Mouse (Mus musculus): ENCODE data around the gene Mfsd1.

Mfsd1 gene

GRCm38 (mm10) chr3:67582273-67583124, at the start of gene Mfsd1:
Gene Mfsd1 (plus strand): TSS chr3:67582741.
- DNase-seq, result peak; percentile 52

GRCm38 (mm10) chr3:67543630-67544029, 38.9 kb upstream of the Mfsd1 start:
- DNase-seq, result no peak

GRCm38 (mm10) chr3:67551193-67551592, 31.3 kb upstream of the Mfsd1 start:
- DNase-seq, result peak; percentile 52

- DNase-seq, result peak; percentile 22
These were observed 29.3 kb upstream of the Mfsd1 start for GRCm38 (mm10) chr3:67553281-67553680.

- no peak for DNase-seq
These were observed 28.6 kb upstream of the Mfsd1 start for GRCm38 (mm10) chr3:67553927-67554448.

GRCm38 (mm10) chr3:67555211-67555610, 27.3 kb upstream of the Mfsd1 start:
- no peak for DNase-seq

GRCm38 (mm10) chr3:67557200-67557651, 25.3 kb upstream of the Mfsd1 start:
- DNase-seq, result no peak

GRCm38 (mm10) chr3:67557718-67558354, 24.7 kb upstream of the Mfsd1 start:
- DNase-seq, result no peak

- DNase-seq, result no peak
These were observed 17.7 kb upstream of the Mfsd1 start for GRCm38 (mm10) chr3:67564731-67565357.

GRCm38 (mm10) chr3:67565540-67566227, 16.9 kb upstream of the Mfsd1 start:
- DNase-seq, result no peak

- DNase-seq, result peak; percentile 70
These were observed 14.4 kb upstream of the Mfsd1 start for GRCm38 (mm10) chr3:67568015-67568618.

GRCm38 (mm10) chr3:67572918-67573317, 9.6 kb upstream of the Mfsd1 start:
- peak; percentile 38 for DNase-seq

- no peak for DNase-seq
These were observed 9.0 kb upstream of the Mfsd1 start for GRCm38 (mm10) chr3:67573523-67573922.

- DNase-seq, result no peak
These were observed 6.3 kb upstream of the Mfsd1 start for GRCm38 (mm10) chr3:67576248-67576647.

GRCm38 (mm10) chr3:67576724-67577123, 5.8 kb upstream of the Mfsd1 start:
- DNase-seq, result no peak

GRCm38 (mm10) chr3:67583125-67583845, 744 bp downstream of the Mfsd1 start:
- peak; percentile 22 for DNase-seq

GRCm38 (mm10) chr3:67583846-67584186, 1.3 kb downstream of the Mfsd1 start:
- DNase-seq, result peak; percentile 58

- DNase-seq, result peak; percentile 56
These were observed 4.0 kb downstream of the Mfsd1 start for GRCm38 (mm10) chr3:67586511-67586910.

GRCm38 (mm10) chr3:67587430-67587829, 4.9 kb downstream of the Mfsd1 start:
- DNase-seq, result no peak

GRCm38 (mm10) chr3:67601616-67602138, 19.1 kb downstream of the Mfsd1 start:
- DNase-seq, result no peak

- DNase-seq, result no peak
These were observed 35.7 kb downstream of the Mfsd1 start for GRCm38 (mm10) chr3:67618222-67618621.
